Mouse (Mus musculus): ENCODE data around the gene Furin. TPM values are rescaled to one million over a fixed set of nuclear protein-coding genes. Genes with fewer than 3 reads are reported as not detected.

Furin gene
- total and polyA plus RNA-seq, 2 experiments from 2014 or later = 6.6 to 25.9 TPM

DNA sequence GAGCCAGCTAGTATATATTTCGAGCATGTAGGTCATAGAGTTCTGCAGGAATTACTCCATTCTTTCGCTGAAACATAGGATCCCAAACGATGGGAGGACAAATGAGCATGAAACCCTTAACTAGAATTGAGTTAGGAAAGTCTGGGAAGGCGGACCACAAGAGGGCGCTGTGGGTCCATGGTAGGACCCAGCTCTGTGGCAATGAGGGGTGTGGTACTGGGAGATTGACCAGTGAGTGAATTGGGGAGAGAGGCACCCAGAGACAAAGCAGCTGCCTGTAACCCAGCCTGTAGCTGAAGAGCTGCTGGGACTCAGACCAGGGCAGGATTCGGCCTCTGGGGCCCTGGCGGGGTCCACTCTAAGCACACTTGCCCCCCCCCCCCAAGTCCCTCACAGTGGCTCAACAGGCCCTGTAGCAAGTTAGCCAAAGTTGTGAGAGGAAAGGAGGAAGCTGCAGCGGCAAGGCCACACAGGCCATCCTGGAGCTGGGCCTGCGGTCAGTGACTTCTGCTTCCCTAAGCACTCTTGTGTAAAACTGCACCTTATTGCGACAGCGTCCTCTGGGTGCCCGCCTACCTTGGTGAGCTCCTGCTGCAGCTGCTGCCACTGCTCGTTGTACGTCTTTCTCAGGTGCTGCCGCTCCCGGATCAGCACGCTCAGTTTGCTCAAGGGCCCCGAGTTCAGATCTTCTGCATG lies 18.9 kb downstream of the Furin start:
- peaks cover 14% of the 10 kb centered on the region for H3K36me3 ChIP-seq (ENCODE audit: insufficient read depth, low read length)
- H3K9ac ChIP-seq (replicated peaks; ENCODE audit: low read length) = no peak overlapping the region
- ATAC-seq = peak; percentile 76
- no peak overlapping the region for H3K4me3 ChIP-seq (ENCODE audit: low read length)
- 41% methylated on average over 17 of the region's 18 CpGs for WGBS
- H3K27ac ChIP-seq = no peak overlapping the region
- TF ChIP-seq CTCF (IDR thresholded peaks at IDR 0.05; ENCODE audit: low read depth) = peak; percentile 97
- no peaks in the 10 kb centered on the region for H3K27me3 ChIP-seq (ENCODE audit: insufficient read depth, low read length)
- no peaks in the 10 kb centered on the region for H3K9me3 ChIP-seq (ENCODE audit: low read length)
- H3K4me2 ChIP-seq (ENCODE audit: low read depth, low read length) = peak overlapping the region; percentile 33; the same call in 1 of the 2 replicates
- no peaks in the 10 kb centered on the region for H3K4me1 ChIP-seq (ENCODE audit: insufficient read depth, low read length)
- DNase-seq (ENCODE audit: low spot score) = peak; percentile 95

DNA sequence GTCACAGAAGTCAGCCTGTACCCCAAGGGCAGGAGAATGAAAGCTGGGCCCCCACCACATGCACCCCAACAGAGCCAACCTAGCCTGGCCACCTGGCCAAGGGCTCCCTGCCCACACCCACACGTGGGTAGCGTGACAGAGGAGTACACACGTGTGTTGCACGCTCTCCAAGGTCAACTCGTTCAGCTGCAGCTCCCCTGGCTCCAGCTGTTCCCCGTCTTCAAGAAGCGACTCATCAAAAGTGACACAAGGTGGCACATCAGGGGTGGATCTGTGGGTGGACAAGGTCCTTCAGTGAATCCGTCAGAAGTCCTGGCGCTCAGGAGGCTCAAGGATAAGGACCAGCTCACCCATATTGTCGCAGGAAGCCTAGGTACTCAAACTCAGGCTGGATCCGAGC lies 22.3 kb downstream of the Furin start:
- no peak for TF ChIP-seq CTCF (IDR thresholded peaks at IDR 0.05; ENCODE audit: low read depth)
- H3K4me3 ChIP-seq (ENCODE audit: low read length) = no peak overlapping the region
- H3K4me2 ChIP-seq (ENCODE audit: low read depth, low read length) = no peak overlapping the region
- H3K27ac ChIP-seq = no peak overlapping the region
- H3K9me3 ChIP-seq (ENCODE audit: low read length) = no peaks in the 10 kb centered on the region
- no peak overlapping the region for H3K9ac ChIP-seq (replicated peaks; ENCODE audit: low read length)
- H3K36me3 ChIP-seq (ENCODE audit: insufficient read depth, low read length) = no peaks in the 10 kb centered on the region
- ATAC-seq (no peak), DNase-seq (ENCODE audit: low spot score) (no peak)
- H3K4me1 ChIP-seq (ENCODE audit: insufficient read depth, low read length) = no peaks in the 10 kb centered on the region
- H3K27me3 ChIP-seq (ENCODE audit: insufficient read depth, low read length) = no peaks in the 10 kb centered on the region
- WGBS = 73% methylated on average over 11 of the region's 11 CpGs

DNA sequence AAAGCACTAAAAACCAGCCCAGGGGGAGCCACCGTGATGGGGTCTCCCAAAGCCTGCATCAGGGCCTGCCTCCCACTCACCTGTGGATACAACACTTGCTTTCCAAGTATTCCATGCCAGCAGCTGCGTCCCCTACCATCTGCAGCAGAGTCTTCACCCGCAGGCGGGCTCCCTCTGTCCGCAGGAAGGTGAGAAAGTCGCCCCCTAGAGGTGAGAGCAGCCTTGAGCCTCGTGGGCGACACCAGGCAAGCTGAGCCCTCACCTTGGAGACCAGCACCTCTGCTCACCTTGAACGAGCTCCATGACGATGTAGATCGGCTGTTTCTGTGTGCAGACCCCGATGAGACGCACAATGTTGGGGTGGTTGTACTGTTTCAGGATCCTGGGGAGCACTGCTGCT lies 25.7 kb downstream of the Furin start:
- Histone ChIP-seq H3K27ac (no peak overlapping the region), H3K9ac (replicated peaks; ENCODE audit: low read length) (no peak overlapping the region), H3K36me3 (ENCODE audit: insufficient read depth, low read length) (no peaks in the 10 kb centered on the region), H3K4me1 (ENCODE audit: insufficient read depth, low read length) (no peaks in the 10 kb centered on the region), H3K4me2 (ENCODE audit: low read depth, low read length) (no peak overlapping the region), H3K9me3 (ENCODE audit: low read length) (no peaks in the 10 kb centered on the region), H3K27me3 (ENCODE audit: insufficient read depth, low read length) (no peaks in the 10 kb centered on the region), H3K4me3 (ENCODE audit: low read length) (no peak overlapping the region)
- DNase-seq (ENCODE audit: low spot score) (peak; percentile 40), ATAC-seq (no peak)
- WGBS = 69% methylated on average over 13 of the region's 13 CpGs
- TF ChIP-seq CTCF (IDR thresholded peaks at IDR 0.05; ENCODE audit: low read depth) = peak; percentile 49

- H3K9ac ChIP-seq (replicated peaks; ENCODE audit: low read length) = no peak overlapping the region
- no peaks in the 10 kb centered on the region for H3K4me1 ChIP-seq (ENCODE audit: insufficient read depth, low read length)
- no peak overlapping the region for H3K27ac ChIP-seq
- H3K36me3 ChIP-seq (ENCODE audit: insufficient read depth, low read length) = no peaks in the 10 kb centered on the region
- 33% methylated on average over 6 of the region's 6 CpGs for whole genome bisulfite sequencing
- no peaks in the 10 kb centered on the region for H3K9me3 ChIP-seq (ENCODE audit: low read length)
- H3K27me3 ChIP-seq (ENCODE audit: insufficient read depth, low read length) = no peaks in the 10 kb centered on the region
- no peak overlapping the region for H3K4me2 ChIP-seq (ENCODE audit: low read depth, low read length)
- no peak overlapping the region for H3K4me3 ChIP-seq (ENCODE audit: low read length)
- peak; percentile 92 for TF ChIP-seq CTCF (IDR thresholded peaks at IDR 0.05; ENCODE audit: low read depth)
- ATAC-seq = no peak
- DNase-seq (ENCODE audit: low spot score) = peak; percentile 78
These were observed 27.8 kb downstream of the Furin start for GRCm38 (mm10) chr7:80377471-80377870.

GRCm38 (mm10) chr7:80376192-80376591 lies 29.0 kb downstream of the Furin start:
- Histone ChIP-seq H3K4me2 (ENCODE audit: low read depth, low read length) (no peak overlapping the region), H3K36me3 (ENCODE audit: insufficient read depth, low read length) (no peaks in the 10 kb centered on the region), H3K4me1 (ENCODE audit: insufficient read depth, low read length) (no peaks in the 10 kb centered on the region), H3K4me3 (ENCODE audit: low read length) (no peak overlapping the region), H3K9ac (replicated peaks; ENCODE audit: low read length) (no peak overlapping the region), H3K27ac (no peak overlapping the region), H3K27me3 (ENCODE audit: insufficient read depth, low read length) (no peaks in the 10 kb centered on the region), H3K9me3 (ENCODE audit: low read length) (no peaks in the 10 kb centered on the region)
- ATAC-seq (peak; percentile 38; the same call in 1 of the 2 replicates), DNase-seq (ENCODE audit: low spot score) (peak; percentile 43)
- WGBS = 38% methylated on average over 10 of the region's 10 CpGs
- no peak for TF ChIP-seq CTCF (IDR thresholded peaks at IDR 0.05; ENCODE audit: low read depth)

DNA sequence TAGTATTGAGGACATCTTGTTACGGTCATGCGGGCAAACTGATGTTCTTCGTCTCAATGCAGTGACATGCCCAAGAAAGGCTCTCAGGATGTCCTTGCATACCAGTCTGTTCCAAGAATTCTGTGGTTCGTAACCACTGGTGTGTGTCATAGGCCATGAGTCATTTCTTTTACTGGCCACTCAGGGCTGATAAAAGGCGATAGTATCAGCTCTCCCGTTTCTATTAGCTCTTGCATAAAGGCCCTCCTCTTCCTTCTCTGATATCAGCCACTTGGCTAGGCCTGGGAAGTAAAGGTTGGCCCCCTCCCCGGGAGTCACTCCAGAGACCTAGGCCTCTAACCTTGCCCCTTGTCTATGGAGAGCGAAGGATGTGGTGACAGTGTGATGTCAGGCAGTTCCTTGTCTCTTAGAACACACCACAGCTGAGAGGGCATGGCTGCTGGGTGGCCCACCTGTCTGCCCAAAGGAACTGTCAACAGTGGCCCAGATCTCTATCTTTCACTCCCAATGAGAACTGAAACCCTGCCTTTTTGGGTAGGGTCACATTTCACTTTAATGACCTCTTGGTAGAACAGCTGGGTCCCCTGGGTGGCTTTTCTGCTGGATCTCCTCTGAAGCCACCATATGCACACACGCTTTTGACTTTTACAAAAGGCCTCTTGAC lies 29.7 kb downstream of the Furin start:
- no peaks in the 10 kb centered on the region for H3K9me3 ChIP-seq (ENCODE audit: low read length)
- no peak for DNase-seq (ENCODE audit: low spot score)
- H3K9ac ChIP-seq (replicated peaks; ENCODE audit: low read length) = no peak overlapping the region
- ATAC-seq = no peak
- H3K4me3 ChIP-seq (ENCODE audit: low read length) = no peak overlapping the region
- H3K36me3 ChIP-seq (ENCODE audit: insufficient read depth, low read length) = no peaks in the 10 kb centered on the region
- no peak overlapping the region for H3K4me2 ChIP-seq (ENCODE audit: low read depth, low read length)
- TF ChIP-seq CTCF (IDR thresholded peaks at IDR 0.05; ENCODE audit: low read depth) = no peak
- no peaks in the 10 kb centered on the region for H3K4me1 ChIP-seq (ENCODE audit: insufficient read depth, low read length)
- H3K27ac ChIP-seq = no peak overlapping the region
- no peaks in the 10 kb centered on the region for H3K27me3 ChIP-seq (ENCODE audit: insufficient read depth, low read length)
- 88% methylated on average over 9 of the region's 9 CpGs for WGBS

DNA sequence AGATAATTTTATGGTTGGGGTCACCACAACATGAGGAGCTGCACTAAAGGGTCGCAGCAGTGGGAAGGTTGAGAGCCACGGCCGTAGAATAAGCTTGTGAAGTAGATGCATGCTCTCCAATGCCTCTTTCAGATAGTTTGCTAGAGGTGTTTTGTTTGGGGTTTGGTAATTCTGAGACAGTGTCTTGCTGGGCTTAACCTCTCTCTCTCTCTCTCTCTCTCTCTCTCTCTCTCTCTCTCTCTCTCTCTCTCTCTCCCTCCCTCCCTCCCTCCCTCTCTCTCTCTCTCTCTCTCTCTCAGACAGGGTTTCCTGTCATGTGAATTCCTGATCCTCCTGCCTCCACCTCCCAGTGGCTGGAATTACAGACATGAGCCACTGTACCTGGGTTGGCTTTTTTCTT lies 30.5 kb downstream of the Furin start:
- no peaks in the 10 kb centered on the region for H3K9me3 ChIP-seq (ENCODE audit: low read length)
- no peaks in the 10 kb centered on the region for H3K27me3 ChIP-seq (ENCODE audit: insufficient read depth, low read length)
- DNase-seq (ENCODE audit: low spot score) = no peak
- 82% methylated on average over 3 of the region's 3 CpGs for WGBS
- H3K9ac ChIP-seq (replicated peaks; ENCODE audit: low read length) = no peak overlapping the region
- H3K4me1 ChIP-seq (ENCODE audit: insufficient read depth, low read length) = peaks cover 3% of the 10 kb centered on the region
- H3K4me2 ChIP-seq (ENCODE audit: low read depth, low read length) = no peak overlapping the region
- ATAC-seq = no peak
- H3K36me3 ChIP-seq (ENCODE audit: insufficient read depth, low read length) = no peaks in the 10 kb centered on the region
- no peak for TF ChIP-seq CTCF (IDR thresholded peaks at IDR 0.05; ENCODE audit: low read depth)
- H3K4me3 ChIP-seq (ENCODE audit: low read length) = no peak overlapping the region
- H3K27ac ChIP-seq = no peak overlapping the region

All from hindbrain, postnatal 0 days (tissue).